Comparison of ENCODE assay signal across 10 mouse cellular contexts in the genomic region with DNA sequence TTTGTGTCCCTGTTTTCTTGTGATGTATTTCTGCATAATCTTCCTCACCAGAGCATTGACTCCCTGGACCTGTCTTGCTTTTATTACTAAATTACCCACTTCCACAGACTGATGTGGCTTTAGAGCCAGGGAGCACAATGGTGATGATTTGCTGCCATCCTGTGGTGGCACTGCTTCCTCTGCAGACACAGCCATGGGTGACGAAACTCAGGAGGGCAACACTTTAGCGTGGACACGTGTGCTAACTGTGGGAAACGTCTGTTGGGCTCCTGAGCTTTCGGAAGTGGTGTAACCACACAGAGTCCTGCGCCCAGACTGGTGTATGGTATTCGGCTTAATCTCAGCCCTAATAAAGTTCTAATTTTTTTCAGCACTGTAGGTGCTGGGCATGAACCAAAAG.
DNase-seq lines count a peak whose midpoint lies in the region; ATAC-seq lines count a peak whose summit lies in the region.
"Had no signal": no experiment of that assay in that cellular context is flagged by ENCODE, and none has a peak within 500 bp of the region (broad histone marks: within the 10 kb centered on the region; RNA-seq: fewer than 3 reads in every experiment).

No protein-coding gene starts in this region.

- H3K36me3 ChIP-seq in hindbrain, embryonic 10.5 days = no peaks in the 10 kb centered on the region
- no peaks in the 10 kb centered on the region for H3K36me3 ChIP-seq in hindbrain, embryonic 11.5 days (ENCODE audit: control insufficient read depth, insufficient read depth, low read length)
- H3K36me3 ChIP-seq: embryonic facial prominence, embryonic 12.5 days; liver, embryonic 15.5 days had no signal

- no peak overlapping the region for H3K4me3 ChIP-seq in hindbrain, embryonic 10.5 days
- no peak overlapping the region for H3K4me3 ChIP-seq in hindbrain, embryonic 11.5 days (ENCODE audit: low read depth, low read length)
- H3K4me3 ChIP-seq: embryonic facial prominence, embryonic 12.5 days; liver, embryonic 15.5 days had no signal

- no peak overlapping the region for H3K4me2 ChIP-seq in hindbrain, embryonic 11.5 days (replicated peaks; ENCODE audit: low read depth, low read length)
- H3K4me2 ChIP-seq: embryonic facial prominence, embryonic 12.5 days; liver, embryonic 15.5 days had no signal

- no peak for ATAC-seq in hindbrain, embryonic 11.5 days (ENCODE audit: low FRiP score)
- ATAC-seq in CD4-positive, CD25-positive, alpha-beta regulatory T cell, adult 4 months = peak; percentile 75
- ATAC-seq in inflammation-experienced regulatory T-cells, adult 6 months = peak; percentile 67

- H3K27me3 ChIP-seq in hindbrain, embryonic 10.5 days (ENCODE audit: insufficient read depth, poor library complexity, severe bottlenecking) = peaks cover 19% of the 10 kb centered on the region
- H3K27me3 ChIP-seq in hindbrain, embryonic 11.5 days (ENCODE audit: control insufficient read depth, insufficient read depth, low read length) = no peaks in the 10 kb centered on the region; the same call in 1 of the 2 replicates

- no peak overlapping the region for H3K27ac ChIP-seq in hindbrain, embryonic 10.5 days
- H3K27ac ChIP-seq in hindbrain, embryonic 11.5 days (ENCODE audit: low read depth, low read length) = no peak overlapping the region
- H3K27ac ChIP-seq: embryonic facial prominence, embryonic 12.5 days; liver, embryonic 15.5 days had no signal

- DNase-seq in hindbrain, embryonic 10.5 days (ENCODE audit: low spot score) = peak; percentile 14
- DNase-seq in hindbrain, embryonic 11.5 days (ENCODE audit: low spot score) = no peak
- peak; percentile 29 for DNase-seq in adrenal gland, postnatal 25 days
- peak; percentile 34 for DNase-seq in lung, postnatal 14 days
- peak; percentile 7 for DNase-seq in skeletal muscle tissue, adult 2 months (ENCODE audit: low read depth, low spot score)
- no peak for DNase-seq in urinary bladder, postnatal 10 days (ENCODE audit: low spot score)

- H3K4me1 ChIP-seq in hindbrain, embryonic 10.5 days (replicated peaks) = peaks cover 31% of the 10 kb centered on the region
- no peaks in the 10 kb centered on the region; the same call in 1 of the 2 replicates for H3K4me1 ChIP-seq in hindbrain, embryonic 11.5 days (replicated peaks; ENCODE audit: control insufficient read depth, insufficient read depth, low read length)

- no peaks in the 10 kb centered on the region for H3K9me3 ChIP-seq in hindbrain, embryonic 10.5 days
- H3K9me3 ChIP-seq in hindbrain, embryonic 11.5 days (ENCODE audit: control insufficient read depth, low read length) = no peaks in the 10 kb centered on the region
- H3K9me3 ChIP-seq: embryonic facial prominence, embryonic 12.5 days; liver, embryonic 15.5 days had no signal

- no peak overlapping the region for H3K9ac ChIP-seq in hindbrain, embryonic 11.5 days (ENCODE audit: low read depth, low read length)
- H3K9ac ChIP-seq: embryonic facial prominence, embryonic 12.5 days; liver, embryonic 15.5 days had no signal

- 59% methylated on average over 7 of the region's 7 CpGs for WGBS in hindbrain, embryonic 10.5 days
- WGBS in hindbrain, embryonic 11.5 days = 57% methylated on average over 7 of the region's 7 CpGs

Comparison
In these comparisons a context has a peak if more than half of its experiments do, and no peak if none do; other contexts are left out.
1. DNase-seq: peak in hindbrain, embryonic 10.5 days (single experiment), adrenal gland, postnatal 25 days (single experiment), lung, postnatal 14 days (single experiment) and skeletal muscle tissue, adult 2 months (single experiment); none in hindbrain, embryonic 11.5 days (single experiment) and urinary bladder, postnatal 10 days (single experiment).